Mouse (Mus musculus): Measurements from ENCODE around the gene H2-D1. TPM values are rescaled to one million over a fixed set of nuclear protein-coding genes. Genes with fewer than 3 reads are reported as not detected.

Gene H2-D1
- polyA plus RNA-seq, 1 experiment from 2014 or later = 303 TPM

DNA sequence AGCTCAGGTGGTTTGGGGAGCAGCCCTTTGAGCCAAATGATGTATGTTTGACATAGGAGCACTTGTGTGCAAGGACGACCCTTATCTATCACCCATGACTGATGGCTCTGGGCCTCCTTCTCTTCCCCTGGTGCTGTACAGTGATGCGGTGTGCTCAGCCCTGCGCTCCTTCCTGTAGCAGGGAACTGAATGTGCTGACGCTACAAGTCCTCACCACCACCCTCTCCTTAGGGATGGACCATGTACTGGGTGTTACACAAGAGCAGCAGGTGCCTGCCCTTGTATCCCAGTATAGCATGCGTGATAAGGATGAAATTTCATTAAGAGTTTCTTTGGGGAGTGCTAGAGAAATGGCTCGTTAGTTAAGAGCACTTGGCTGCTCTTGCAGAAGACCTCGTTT is 15.4 kb upstream of the H2-D1 start:
- H3K4me3 ChIP-seq (ENCODE audit: low read depth, low read length) = no peak overlapping the region
- no peak for ATAC-seq (ENCODE audit: low FRiP score, low TSS enrichment)
- H3K4me1 ChIP-seq (replicated peaks; ENCODE audit: control insufficient read depth, insufficient read depth) = peaks cover 4% of the 10 kb centered on the region; the same call in 1 of the 2 replicates
- no peak overlapping the region for H3K27ac ChIP-seq (replicated peaks)
- H3K36me3 ChIP-seq (ENCODE audit: control insufficient read depth, insufficient read depth, low read length) = peaks cover 51% of the 10 kb centered on the region
- H3K27me3 ChIP-seq (ENCODE audit: control insufficient read depth, insufficient read depth, low read length) = no peaks in the 10 kb centered on the region
- no peak for DNase-seq (ENCODE audit: low spot score)
- no peak overlapping the region for H3K9ac ChIP-seq (ENCODE audit: low read length)
- WGBS = 75% methylated on average over 7 of the region's 7 CpGs
- H3K9me3 ChIP-seq (ENCODE audit: control insufficient read depth, low read length) = no peaks in the 10 kb centered on the region
- TF ChIP-seq EP300 (optimal IDR thresholded peaks at IDR 0.05) = no peak
- no peak for TF ChIP-seq CTCF (IDR thresholded peaks at IDR 0.05; ENCODE audit: low read depth)
- H3K4me2 ChIP-seq (replicated peaks; ENCODE audit: low read depth) = no peak overlapping the region

DNA sequence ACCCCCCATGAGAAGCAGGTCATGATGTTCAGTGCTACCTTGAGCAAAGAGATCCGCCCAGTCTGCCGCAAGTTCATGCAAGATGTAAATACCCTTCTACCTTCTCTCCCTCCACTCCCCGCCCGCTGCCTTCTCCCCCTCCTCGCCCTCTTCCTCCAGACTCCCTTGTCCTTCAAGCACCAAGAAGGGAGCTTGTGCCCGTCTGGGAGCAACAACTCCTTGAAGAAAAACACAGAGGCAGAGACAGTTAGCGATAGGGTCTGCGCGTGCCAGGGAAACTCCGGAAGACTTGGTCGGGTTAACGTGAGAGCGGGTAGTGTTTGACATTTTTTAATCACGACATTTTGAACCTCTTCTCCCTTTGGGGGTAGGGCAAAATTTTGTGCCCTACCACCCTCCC is 13.5 kb upstream of the H2-D1 start:
- Histone ChIP-seq H3K27ac (replicated peaks) (no peak overlapping the region), H3K9me3 (ENCODE audit: control insufficient read depth, low read length) (no peaks in the 10 kb centered on the region), H3K36me3 (ENCODE audit: control insufficient read depth, insufficient read depth, low read length) (peaks cover 59% of the 10 kb centered on the region), H3K9ac (ENCODE audit: low read length) (no peak overlapping the region), H3K4me3 (ENCODE audit: low read depth, low read length) (no peak overlapping the region), H3K4me1 (replicated peaks; ENCODE audit: control insufficient read depth, insufficient read depth) (no peaks in the 10 kb centered on the region; the same call in 1 of the 2 replicates), H3K27me3 (ENCODE audit: control insufficient read depth, insufficient read depth, low read length) (no peaks in the 10 kb centered on the region), H3K4me2 (replicated peaks; ENCODE audit: low read depth) (no peak overlapping the region)
- TF ChIP-seq EP300 (optimal IDR thresholded peaks at IDR 0.05) (no peak), CTCF (IDR thresholded peaks at IDR 0.05; ENCODE audit: low read depth) (no peak)
- no peak for DNase-seq (ENCODE audit: low spot score)
- ATAC-seq (ENCODE audit: low FRiP score, low TSS enrichment) = no peak
- WGBS = 80% methylated on average over 14 of the region's 14 CpGs

DNA sequence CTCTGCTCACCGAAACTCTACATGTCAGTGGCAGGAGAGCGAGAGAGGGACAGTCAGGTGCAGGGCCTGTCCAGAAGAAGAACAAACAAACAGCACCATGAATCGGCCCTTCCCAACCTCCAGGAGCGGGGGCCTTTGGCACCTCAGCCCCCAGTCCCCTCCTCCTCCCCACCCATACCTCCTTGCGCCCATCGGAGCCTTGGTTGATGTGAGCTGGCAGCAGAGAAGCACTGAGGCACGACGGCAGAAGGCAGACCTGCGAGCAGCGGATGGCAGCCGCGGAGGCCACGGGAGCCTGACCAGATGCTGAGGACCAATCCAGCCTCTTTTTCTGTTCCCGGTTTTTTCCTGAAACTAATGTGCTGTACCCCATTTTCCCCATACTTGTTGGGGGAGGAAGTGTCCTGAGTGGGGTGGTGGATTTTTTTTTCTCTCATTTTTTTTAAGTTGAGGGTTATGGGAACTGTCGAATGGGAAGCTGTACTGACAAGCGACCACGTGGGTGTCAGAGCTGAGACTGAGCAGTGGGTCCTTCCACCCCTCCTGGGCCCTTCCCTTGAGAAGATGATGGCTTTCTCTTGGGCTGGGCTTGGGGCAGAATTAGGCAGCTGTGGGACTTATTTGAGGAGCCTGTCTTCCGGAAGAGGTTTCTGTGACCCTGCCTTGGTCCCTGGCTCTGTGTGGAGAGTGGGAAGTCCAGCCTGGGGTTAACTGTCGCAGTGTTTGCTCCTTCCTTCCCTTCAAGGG is 12.9 kb upstream of the H2-D1 start:
- no peak for TF ChIP-seq CTCF (IDR thresholded peaks at IDR 0.05; ENCODE audit: low read depth)
- TF ChIP-seq EP300 (optimal IDR thresholded peaks at IDR 0.05) = no peak
- no peak for DNase-seq (ENCODE audit: low spot score)
- no peaks in the 10 kb centered on the region for H3K4me1 ChIP-seq (replicated peaks; ENCODE audit: control insufficient read depth, insufficient read depth)
- peaks cover 52% of the 10 kb centered on the region for H3K36me3 ChIP-seq (ENCODE audit: control insufficient read depth, insufficient read depth, low read length)
- H3K27me3 ChIP-seq (ENCODE audit: control insufficient read depth, insufficient read depth, low read length) = no peaks in the 10 kb centered on the region
- H3K27ac ChIP-seq (replicated peaks) = no peak overlapping the region
- no peak overlapping the region for H3K9ac ChIP-seq (ENCODE audit: low read length)
- no peak overlapping the region for H3K4me3 ChIP-seq (ENCODE audit: low read depth, low read length)
- no peak for ATAC-seq (ENCODE audit: low FRiP score, low TSS enrichment)
- no peak overlapping the region for H3K4me2 ChIP-seq (replicated peaks; ENCODE audit: low read depth)
- H3K9me3 ChIP-seq (ENCODE audit: control insufficient read depth, low read length) = no peaks in the 10 kb centered on the region
- 83% methylated on average over 19 of the region's 19 CpGs for WGBS

DNA sequence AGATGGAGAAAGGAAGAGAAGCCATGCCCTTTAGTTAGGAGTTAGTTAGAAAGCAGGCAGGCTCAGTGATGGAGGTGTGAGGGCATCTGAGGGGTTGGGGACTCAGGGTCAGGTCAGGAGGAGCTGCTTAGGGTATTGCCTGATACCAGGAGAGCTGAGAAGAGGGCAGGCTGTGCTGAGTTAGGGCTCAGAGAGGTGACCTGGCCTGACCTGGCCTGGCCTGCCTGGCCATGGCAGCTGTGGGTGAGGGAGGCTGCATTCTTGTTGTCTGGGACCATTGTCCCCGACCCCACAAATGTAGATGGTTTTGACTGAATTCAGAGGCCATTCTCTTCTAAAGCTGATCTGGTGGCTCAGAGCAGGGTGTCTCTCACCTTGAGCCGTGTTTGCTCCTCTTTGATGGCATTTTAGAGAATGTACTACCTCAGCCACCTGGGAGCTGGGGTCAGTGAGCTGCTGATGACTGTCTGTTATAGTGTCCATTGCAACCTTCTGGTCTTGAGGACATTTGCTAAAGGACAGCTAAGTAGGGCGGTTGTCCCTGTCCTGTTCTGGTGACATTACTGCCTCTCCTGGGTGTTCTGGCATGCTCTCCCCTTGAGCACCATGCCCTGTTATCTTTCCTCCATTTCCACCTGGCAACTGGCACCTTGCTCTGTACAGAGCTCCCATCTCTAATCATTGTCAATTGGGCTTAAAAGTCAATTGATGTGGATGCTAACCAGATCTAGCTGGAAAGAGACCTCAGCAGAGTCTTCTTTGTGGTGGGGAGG is 12.0 kb upstream of the H2-D1 start:
- H3K27ac ChIP-seq (replicated peaks) = no peak overlapping the region
- no peak overlapping the region for H3K4me2 ChIP-seq (replicated peaks; ENCODE audit: low read depth)
- no peaks in the 10 kb centered on the region for H3K27me3 ChIP-seq (ENCODE audit: control insufficient read depth, insufficient read depth, low read length)
- TF ChIP-seq EP300 (optimal IDR thresholded peaks at IDR 0.05) (no peak), CTCF (IDR thresholded peaks at IDR 0.05; ENCODE audit: low read depth) (no peak)
- no peak overlapping the region for H3K9ac ChIP-seq (ENCODE audit: low read length)
- no peaks in the 10 kb centered on the region for H3K4me1 ChIP-seq (replicated peaks; ENCODE audit: control insufficient read depth, insufficient read depth)
- peaks cover 51% of the 10 kb centered on the region for H3K36me3 ChIP-seq (ENCODE audit: control insufficient read depth, insufficient read depth, low read length)
- 83% methylated on average over 3 of the region's 3 CpGs for WGBS
- ATAC-seq (ENCODE audit: low FRiP score, low TSS enrichment) (no peak), DNase-seq (ENCODE audit: low spot score) (no peak)
- H3K4me3 ChIP-seq (ENCODE audit: low read depth, low read length) = no peak overlapping the region
- H3K9me3 ChIP-seq (ENCODE audit: control insufficient read depth, low read length) = no peaks in the 10 kb centered on the region

DNA sequence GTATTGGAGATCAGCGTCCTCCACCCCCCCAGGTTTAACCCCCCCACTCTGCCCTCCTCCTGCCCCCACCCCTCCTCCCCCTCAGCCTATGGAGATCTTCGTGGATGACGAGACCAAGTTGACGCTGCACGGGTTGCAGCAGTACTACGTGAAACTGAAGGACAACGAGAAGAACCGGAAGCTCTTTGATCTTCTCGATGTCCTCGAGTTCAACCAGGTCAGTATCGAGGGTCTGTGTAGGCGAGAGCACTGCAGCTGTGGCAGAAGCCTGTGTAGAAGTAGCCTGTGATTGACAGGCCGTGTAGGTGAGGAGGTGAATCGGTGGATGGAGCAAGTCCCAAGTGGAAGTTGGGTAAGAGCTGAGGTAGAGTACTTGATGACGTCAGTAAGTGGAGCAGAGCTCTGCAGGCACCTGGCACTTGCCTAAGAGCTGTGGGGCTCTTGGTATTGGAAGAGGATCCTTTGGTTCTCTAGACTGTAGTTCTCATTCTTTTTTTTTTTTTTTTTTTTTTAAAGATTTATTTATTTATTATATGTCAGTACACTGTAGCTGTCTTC is 11.3 kb upstream of the H2-D1 start:
- H3K4me2 ChIP-seq (replicated peaks; ENCODE audit: low read depth) = no peak overlapping the region
- H3K4me1 ChIP-seq (replicated peaks; ENCODE audit: control insufficient read depth, insufficient read depth) = no peaks in the 10 kb centered on the region
- DNase-seq (ENCODE audit: low spot score) (no peak), ATAC-seq (ENCODE audit: low FRiP score, low TSS enrichment) (peak; percentile 4; the same call in 1 of the 2 replicates)
- H3K27me3 ChIP-seq (ENCODE audit: control insufficient read depth, insufficient read depth, low read length) = no peaks in the 10 kb centered on the region
- H3K9me3 ChIP-seq (ENCODE audit: control insufficient read depth, low read length) = no peaks in the 10 kb centered on the region
- WGBS = 78% methylated on average over 15 of the region's 15 CpGs
- H3K4me3 ChIP-seq (ENCODE audit: low read depth, low read length) = no peak overlapping the region
- peaks cover 47% of the 10 kb centered on the region for H3K36me3 ChIP-seq (ENCODE audit: control insufficient read depth, insufficient read depth, low read length)
- TF ChIP-seq EP300 (optimal IDR thresholded peaks at IDR 0.05) (no peak), CTCF (IDR thresholded peaks at IDR 0.05; ENCODE audit: low read depth) (no peak)
- no peak overlapping the region for H3K27ac ChIP-seq (replicated peaks)
- H3K9ac ChIP-seq (ENCODE audit: low read length) = no peak overlapping the region

All from stomach, postnatal 0 days (tissue).